Mouse (Mus musculus) lung, postnatal 36 days (tissue): ENCODE data around the gene Ndufs7.
A peak's percentile ranks its signal among the peaks of the same experiment; 100 is the strongest.

Experiments
- DNase-seq: peaks from one replicate; pipeline ENCODE4 v3.0.0; 2022; ENCODE audit warnings: mixed read lengths

Ndufs7 gene

DNA sequence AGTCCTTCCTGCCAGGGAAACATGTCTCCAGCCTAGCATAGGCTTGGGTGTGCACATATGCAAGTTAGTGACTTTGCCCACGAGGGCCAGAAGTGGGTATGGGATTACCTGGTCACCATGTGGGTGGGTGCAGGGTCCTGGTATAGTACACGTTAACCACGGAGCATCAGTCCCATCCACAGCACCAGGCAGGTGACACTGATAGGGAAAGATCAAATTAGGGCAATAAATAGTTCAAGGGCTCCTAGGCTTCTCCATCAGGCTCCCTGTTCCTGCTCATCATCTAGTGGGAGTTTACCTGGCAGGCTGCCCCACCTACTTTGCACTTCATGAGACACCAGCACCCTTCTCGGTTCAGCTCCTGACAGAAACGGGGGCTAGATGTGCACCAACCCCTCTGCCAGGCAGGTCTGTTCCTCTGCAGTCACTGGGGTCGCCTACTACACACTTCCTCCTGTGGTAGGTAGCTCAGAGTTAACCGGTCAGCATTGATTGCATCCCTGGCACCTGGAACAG is 45.9 kb downstream of the Ndufs7 start:
- no peak for DNase-seq

DNA sequence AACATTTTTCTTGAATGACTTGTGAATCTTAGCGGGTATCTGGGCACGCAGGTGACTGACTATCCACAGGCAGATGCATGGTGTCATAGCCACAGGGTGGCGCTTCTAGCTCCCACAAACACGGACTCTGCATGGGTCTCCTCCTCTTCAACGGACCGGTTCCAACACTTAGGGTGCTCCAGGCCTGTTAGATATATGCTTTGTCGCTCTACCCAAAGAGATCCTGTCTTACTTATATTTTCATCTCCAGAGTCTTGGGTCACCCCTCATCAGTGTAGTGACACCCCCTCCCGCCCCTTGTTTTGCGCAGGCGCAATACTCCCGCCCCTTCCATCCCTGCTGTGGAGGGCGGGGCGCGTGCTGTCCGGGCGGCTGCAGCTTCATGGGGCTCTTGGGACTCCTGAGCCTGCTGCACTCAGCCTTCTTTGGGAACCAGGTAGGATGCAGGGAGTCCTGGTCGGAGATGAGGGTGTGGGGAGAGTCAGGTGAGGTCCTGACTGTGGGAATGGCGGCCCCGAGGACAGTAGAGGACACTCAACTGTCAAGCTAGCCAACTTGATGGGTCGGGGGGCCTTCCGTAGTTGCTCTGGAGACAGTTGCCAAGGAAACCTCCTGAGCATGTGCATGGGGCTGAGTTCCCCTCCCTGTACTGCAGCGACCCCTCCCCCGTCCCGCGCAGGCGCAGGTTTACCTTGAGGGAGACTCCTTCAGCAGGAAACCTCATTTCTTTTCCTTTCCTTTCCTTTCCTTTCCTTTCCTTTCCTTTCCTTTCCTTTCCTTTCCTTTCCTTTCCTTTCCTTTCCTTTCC is 46.9 kb downstream of the Ndufs7 start, which contains the start of gene Apc2:
Apc2 (plus strand) TSS at position 360 of the 808 bp plus-strand sequence.
- peak; percentile 88 for DNase-seq

DNA sequence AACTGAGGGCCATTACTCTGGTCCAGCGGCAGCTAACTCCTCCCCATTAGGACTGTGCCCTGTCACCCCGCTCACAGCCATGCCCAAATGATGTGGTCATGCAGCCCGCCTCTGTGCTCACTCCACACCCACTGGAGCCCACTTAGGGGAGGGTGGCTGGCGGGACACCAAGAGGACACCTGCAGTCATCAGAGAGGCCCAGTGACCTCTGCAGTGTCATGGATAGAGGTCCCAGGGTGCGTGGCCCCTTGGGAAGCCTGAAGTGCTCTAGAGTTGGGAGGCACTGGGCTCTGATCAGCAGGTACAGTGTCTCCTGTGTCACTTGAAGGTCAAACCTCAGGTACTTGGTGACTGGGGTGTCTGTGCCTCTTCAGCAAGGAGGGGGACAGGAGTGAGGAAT is 47.9 kb downstream of the Ndufs7 start:
- no peak for DNase-seq

DNA sequence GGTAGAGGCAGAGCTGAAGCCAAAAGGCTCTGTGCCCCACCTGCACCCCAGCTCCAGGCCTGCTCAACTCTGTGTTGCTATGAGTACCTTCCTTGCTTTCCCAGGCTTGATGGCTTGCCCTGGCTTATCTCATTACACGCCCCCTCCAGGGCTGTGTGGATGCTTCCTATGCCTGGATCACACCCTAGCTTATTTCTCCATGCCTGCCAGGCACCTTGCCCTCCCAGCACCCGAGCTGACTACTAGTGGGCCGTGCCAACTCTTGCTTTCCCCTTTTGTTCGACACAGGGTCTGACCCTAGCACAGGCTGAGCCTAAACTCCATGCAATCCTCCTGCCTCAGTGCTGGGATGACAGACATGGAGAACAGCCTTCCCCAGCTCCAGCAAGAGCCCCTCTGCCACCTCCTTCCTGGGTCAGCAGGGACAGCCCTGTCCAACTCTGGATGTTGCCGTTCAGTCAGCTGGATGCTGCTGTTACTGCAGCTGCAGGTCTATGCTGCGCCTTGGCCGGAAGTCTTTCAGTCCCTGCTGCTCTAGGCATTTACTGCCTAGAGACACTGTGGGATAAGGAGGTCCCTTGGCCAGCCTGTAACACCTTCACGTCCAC is 48.7 kb downstream of the Ndufs7 start:
- no peak for DNase-seq

DNA sequence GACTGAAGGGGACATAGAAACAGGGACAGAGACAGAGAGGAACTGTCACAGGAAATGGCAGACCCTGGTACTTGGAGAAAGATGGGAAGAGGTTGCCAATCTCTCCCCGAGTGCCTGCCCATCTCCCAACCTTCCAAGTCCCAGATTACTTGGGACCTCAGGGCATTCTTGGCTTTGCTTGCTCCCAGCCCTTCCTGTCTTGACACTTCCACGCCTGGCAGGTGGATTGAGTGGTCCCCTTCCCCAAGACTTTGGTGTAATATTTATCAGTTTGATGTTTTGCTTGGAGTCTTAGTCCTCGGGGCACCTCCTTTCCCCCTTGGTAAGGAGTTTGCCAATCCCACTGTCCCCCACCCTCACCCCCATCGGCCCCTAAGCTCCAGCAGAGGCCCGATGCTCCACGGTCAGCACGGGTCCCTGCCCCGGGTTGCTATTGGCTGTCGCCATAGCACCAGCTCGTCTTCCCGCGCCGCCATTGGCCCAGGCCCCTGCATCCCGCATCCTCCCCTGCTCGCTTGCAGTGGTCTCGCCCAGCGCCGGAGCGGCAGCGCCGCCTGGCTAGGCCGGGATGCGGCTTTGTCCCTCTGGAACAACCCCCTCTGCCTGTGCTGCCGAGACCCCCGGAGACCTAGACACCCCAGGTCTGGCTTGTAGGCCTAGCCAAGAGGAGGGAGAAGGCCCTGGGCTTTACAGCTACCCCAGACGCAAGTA is 49.8 kb downstream of the Ndufs7 start:
- no peak for DNase-seq

DNA sequence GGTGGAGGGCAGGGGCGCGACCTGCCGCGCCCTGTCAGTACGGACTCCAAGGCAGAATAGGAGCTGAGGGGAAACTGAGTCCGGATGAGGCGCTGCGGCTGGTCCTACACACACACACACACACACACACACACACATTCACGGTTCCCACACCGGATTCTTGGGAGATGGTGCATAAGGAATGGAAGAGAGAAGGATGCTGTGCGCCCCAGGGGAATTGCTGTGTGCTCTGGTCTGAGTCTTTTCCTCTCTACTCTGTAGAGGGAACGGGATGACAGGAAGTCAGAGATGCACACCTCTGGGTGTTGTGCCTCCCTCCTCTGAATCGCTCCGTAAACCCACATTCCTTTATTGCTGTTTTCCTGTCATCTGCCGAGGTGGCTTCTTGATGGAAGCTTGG is 50.4 kb downstream of the Ndufs7 start:
- DNase-seq, result no peak

DNA sequence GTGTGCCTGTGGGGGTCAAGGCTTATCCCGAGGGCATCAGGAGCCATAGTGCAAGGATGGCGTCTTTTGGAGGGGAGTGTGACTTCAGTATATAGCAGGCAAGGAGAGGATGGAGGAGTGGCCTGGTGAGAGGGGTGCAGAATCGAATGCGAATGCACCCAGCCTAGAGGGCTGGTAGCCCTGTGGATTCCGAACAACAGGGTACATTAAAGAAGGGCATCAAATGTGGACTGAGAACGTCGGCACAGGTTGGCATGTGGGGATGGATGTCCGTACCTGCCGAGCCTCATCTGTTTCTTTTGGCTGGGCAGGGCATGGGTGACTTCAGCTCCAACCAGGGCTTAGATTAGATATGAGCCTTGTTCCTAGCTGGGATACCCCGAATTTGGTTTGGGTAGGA is 50.9 kb downstream of the Ndufs7 start:
- no peak for DNase-seq

DNA sequence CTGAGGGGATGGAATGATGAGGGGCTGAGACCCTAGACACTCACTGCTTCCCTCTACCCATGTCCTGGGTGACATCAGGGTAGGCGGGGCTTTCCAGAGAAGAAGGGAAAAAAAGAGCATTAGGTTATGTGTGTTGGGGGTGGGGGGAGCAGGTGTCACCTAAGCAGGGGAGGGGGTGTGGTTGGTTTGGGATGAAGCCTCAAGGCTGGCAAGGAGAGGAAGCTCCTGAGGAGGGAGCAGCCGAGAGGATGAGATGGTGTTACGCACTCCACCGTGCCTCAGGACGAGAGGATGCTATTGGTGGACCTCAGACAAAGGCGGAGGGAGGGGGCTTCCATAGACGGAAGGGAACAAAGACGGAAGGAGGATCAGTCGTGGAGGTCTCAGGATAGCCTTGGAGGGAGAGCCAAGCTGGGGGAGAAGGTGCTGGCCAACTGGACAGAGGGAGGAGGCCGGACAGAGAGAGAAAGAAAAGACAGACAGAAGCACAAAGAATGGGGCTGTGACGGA is 51.8 kb downstream of the Ndufs7 start:
- DNase-seq, result no peak

DNA sequence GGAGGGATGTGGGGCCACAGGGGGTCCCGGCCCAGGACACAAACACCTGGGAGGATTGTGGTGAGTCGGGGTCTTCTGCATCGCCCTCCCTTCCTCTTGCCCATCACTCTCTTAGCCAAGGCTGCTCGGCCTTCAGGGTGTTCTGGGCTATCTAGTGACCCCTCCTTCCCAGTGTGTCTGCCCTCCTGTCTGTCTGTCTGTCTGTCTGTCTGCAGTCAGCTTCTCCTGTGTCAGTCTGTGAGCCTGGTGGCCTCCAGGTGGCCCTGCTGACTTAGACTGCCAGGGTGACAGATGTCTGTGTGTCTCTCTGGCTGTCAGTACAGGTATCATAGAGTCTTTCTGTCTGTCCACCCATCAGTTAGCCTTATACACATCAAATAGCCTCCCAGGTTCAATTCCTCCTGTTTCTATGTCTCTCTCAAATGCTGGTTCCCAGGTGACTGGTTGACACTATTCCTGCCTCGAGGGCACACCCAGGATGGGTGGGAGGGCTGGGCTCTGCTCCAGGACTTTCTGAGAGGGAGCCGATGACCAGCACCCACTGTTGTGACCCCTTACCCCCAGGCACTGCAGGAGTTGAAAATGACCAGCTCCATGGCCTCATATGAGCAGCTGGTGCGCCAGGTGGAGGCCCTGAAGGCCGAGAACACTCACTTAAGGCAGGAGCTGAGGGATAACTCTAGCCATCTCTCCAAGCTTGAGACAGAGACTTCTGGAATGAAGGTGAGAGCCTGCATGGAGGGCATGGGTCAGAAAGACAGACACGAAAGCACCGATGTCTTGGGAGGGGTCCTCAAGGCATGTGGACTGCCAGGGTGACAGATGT is 52.5 kb downstream of the Ndufs7 start:
- no peak for DNase-seq

DNA sequence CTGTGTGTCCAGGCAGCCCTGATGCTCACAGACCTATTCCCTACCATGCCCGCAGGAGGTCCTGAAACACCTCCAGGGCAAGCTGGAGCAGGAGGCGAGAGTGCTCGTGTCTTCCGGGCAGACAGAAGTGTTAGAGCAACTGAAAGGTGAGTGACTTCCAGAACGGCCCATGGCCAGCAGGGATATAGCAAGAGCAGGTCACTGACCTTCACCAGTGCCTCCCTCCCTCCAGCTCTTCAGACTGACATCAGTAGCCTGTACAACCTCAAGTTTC is 53.1 kb downstream of the Ndufs7 start:
- no peak for DNase-seq

DNA sequence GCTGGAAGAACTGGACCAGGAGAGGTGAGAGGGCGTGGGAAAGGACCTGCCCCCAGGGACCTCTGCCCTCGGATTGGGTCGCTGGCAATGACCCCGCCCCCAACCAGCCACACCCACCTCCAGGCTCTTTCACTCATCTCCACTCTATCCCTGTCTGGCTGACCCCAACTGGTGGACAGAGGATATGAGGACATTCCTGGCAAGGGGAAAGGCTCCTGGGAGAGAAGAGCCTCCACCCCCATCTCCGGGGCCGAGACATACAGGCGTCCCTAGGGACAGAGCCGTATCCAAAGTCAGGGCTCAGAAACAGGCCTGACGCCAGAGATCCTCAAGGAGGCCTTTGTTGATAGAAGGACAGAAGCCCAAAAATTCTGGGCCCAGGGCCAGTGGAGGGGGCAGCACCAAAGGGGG is 53.6 kb downstream of the Ndufs7 start:
- DNase-seq, result peak; percentile 84

DNA sequence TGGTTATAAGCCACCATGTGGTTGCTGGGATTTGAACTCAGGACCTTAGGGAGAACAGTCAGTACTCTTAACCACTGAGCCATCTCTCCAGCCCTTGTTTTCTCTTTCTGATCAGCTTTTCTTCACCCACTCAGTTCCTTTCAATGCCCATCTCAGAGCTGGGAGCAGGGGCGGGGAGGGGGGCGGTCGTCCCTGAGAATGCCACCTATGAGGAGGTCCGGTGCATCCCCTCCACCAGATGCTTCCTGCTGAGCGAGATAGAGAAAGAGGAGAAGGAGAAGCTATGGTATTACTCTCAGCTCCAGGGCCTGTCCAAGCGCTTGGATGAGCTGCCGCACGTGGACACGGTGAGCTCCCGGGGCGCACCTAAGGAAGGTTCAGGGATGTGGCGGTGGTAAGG is 55.5 kb downstream of the Ndufs7 start:
- DNase-seq, result no peak

DNA sequence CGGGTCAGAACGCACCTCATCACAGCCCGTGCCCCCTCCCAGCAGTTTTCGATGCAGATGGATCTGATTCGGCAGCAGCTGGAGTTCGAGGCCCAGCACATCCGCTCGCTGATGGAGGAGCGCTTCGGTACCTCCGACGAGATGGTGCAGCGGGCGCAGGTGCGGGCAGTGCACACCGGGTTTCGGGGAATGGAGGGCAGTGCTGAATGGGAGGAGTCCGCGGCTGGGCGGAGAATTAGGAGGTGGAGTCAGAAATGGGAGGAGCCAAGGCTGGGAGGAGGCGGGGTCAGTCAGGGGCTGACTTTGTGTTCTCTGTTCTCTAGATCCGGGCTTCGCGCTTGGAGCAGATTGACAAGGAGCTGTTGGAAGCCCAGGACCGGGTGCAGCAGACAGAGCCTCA is 55.9 kb downstream of the Ndufs7 start:
- peak; percentile 46 for DNase-seq
